Mouse (Mus musculus): Measurements from ENCODE around the gene Trpm3. TPM values are rescaled to one million over a fixed set of nuclear protein-coding genes. Genes with fewer than 3 reads are reported as not detected.

Trpm3 gene
- polyA plus RNA-seq, 1 experiment from 2014 or later = 15.5 TPM

DNA sequence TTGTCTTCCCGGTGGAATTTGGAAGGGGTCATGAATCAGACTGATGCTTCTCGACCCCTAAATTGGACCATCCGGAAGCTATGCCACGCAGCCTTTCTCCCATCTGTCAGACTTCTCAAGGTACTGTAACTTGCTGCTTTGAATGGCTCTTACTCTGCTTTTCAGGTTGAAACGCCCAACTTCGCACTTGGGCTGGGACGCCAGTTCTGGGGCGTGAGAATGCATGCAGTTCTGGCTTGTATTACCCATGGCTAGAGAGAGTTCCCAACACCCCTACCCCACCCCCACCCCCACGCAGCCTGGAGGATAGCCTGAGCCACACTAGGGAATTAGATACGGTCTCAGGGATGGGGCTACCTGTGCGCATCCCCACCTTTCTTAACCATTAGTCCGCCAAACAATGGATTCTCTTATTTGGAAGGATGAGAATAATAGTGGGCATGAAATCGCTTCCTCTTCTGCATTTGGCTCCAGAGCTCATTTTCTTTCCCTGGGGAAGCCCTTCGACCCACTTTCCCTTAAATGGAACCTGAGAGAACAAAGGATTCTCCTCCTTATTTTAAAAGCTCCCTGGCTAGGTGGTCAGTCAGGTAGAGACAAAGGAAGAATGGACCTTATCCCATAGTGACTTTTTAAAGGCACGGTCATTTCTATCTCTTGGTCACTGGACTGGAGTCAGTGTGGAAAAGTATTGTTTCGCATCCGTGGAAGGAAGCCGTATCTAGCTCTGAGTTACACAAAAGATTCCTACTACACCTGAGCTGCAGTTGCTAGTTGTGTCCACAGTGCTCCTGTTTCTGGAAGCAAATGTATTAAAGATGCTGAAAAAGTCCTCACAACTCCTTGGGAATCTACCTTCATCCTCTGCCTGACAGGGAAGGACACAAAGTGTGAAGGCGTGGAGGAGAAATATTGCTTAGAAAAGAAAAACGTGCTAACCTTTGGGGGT is 309.8 kb downstream of the Trpm3 start:
- peak; percentile 86 for ATAC-seq
- Histone ChIP-seq H3K4me3 (replicated peaks) (peak overlapping the region; percentile 49), H3K27ac (0 out of 2 replicates have a peak overlapping the region, but pooled peaks have one; percentile 15), H3K4me2 (replicated peaks) (peak overlapping the region; percentile 80), H3K4me1 (replicated peaks) (peaks cover 25% of the 10 kb centered on the region), H3K9ac (replicated peaks) (peak overlapping the region; percentile 59), H3K27me3 (no peaks in the 10 kb centered on the region), H3K36me3 (no peaks in the 10 kb centered on the region), H3K9me3 (no peaks in the 10 kb centered on the region)
- WGBS = 25% methylated on average over 20 of the region's 20 CpGs

DNA sequence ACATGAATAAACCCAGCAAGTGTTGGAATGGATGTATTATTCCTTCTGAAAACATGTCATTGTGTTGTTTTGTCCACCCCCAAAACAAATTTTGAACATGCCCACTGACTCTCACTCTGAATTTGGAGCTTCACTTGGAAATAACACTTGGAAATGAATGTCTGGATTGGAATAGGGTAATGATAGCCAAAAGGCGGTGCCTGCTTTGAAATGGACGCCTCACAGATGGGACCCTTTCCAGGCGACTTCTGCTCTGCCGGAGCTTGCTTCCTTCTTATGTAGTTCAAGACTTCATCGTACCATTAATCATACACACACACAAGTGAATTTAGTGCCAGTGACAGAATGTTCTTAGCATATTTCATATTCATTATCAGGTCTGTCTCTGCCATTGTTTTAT is 312.4 kb downstream of the Trpm3 start:
- 93% methylated on average over 5 of the region's 5 CpGs for WGBS

DNA sequence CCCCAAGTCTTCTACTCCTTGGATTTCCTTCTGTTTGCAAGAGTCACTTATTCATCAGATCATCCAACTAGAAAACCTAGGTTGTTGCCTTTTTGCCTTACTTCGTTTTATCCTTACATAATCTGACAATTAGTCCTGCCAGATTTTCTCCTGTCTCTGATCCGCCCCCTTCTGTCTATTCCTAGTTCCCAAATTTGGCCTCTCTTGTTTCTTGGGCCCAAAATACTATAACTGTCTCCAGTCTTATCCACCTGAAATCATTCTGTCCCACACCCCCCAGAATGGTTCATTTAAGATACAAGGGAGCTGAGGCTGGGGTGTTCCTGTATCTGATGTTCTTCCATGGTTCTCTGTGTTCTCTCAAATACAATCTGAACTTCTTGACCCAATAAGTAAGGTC is 318.1 kb downstream of the Trpm3 start:
- no peak overlapping the region for H3K4me2 ChIP-seq (replicated peaks)
- 79% methylated on average over 2 of the region's 2 CpGs for WGBS
- H3K9ac ChIP-seq (replicated peaks) = no peak overlapping the region
- ATAC-seq = no peak
- H3K27ac ChIP-seq = no peak overlapping the region
- H3K9me3 ChIP-seq = no peaks in the 10 kb centered on the region
- H3K4me3 ChIP-seq (replicated peaks) = no peak overlapping the region
- H3K36me3 ChIP-seq = no peaks in the 10 kb centered on the region
- no peaks in the 10 kb centered on the region for H3K4me1 ChIP-seq (replicated peaks)
- H3K27me3 ChIP-seq = no peaks in the 10 kb centered on the region

More for the DNA sequence above, 312.4 kb downstream of the Trpm3 start:
- H3K27ac ChIP-seq = no peak overlapping the region
- H3K9me3 ChIP-seq = no peaks in the 10 kb centered on the region
- H3K36me3 ChIP-seq = no peaks in the 10 kb centered on the region
- no peak for ATAC-seq
- H3K4me2 ChIP-seq (replicated peaks) = no peak overlapping the region
- H3K27me3 ChIP-seq = no peaks in the 10 kb centered on the region
- H3K4me3 ChIP-seq (replicated peaks) = no peak overlapping the region
- no peak overlapping the region for H3K9ac ChIP-seq (replicated peaks)
- H3K4me1 ChIP-seq (replicated peaks) = peaks cover 25% of the 10 kb centered on the region

DNA sequence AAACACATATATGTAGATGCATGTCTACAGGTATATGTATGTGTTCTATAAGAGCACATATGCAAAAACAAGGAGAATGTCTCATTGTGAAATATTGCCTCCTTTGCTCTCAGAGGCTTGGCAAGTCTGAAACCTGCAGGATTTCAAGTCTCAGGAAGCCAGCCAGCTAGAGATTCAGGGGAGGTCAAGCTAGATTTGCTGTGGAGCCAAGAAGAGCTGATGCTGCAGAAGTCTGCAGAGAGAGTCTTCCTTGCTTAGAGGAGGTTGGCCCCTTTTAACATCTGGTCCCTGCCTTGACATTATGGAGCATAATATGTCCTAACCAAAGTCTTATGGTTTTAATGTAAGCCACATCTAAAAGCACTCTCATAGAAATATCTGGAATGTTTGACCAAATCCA is 323.2 kb downstream of the Trpm3 start:
- Histone ChIP-seq H3K9ac (replicated peaks) (no peak overlapping the region), H3K4me2 (replicated peaks) (no peak overlapping the region), H3K4me1 (replicated peaks) (no peaks in the 10 kb centered on the region), H3K9me3 (no peaks in the 10 kb centered on the region), H3K4me3 (replicated peaks) (no peak overlapping the region), H3K27me3 (no peaks in the 10 kb centered on the region), H3K27ac (no peak overlapping the region), H3K36me3 (no peaks in the 10 kb centered on the region)
- no peak for ATAC-seq

DNA sequence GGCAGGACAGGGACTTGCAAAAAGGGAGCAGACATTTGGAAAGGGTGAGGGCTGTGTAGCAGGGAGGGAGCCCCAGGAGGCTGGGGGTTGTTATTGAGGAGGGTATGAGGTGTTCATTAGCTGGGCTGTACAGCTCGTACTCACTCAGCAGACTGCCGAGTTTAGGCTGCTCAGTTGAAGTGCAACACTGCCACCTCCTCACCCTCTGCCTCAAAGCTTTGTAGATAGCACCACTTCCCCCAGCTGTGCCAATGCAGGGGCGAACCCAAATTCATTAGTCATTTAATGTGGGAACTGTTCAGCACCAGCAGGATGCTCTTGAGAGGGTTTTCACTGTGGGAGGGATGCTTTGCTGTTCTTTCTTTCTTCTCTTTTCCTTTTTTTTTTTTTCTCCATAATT is 324.7 kb downstream of the Trpm3 start:
- no peak for ATAC-seq
- Histone ChIP-seq H3K4me1 (replicated peaks) (no peaks in the 10 kb centered on the region), H3K36me3 (no peaks in the 10 kb centered on the region), H3K4me2 (replicated peaks) (no peak overlapping the region), H3K9me3 (no peaks in the 10 kb centered on the region), H3K9ac (replicated peaks) (no peak overlapping the region), H3K4me3 (replicated peaks) (no peak overlapping the region), H3K27ac (no peak overlapping the region), H3K27me3 (no peaks in the 10 kb centered on the region)
- WGBS = 65% methylated on average over 3 of the region's 3 CpGs

DNA sequence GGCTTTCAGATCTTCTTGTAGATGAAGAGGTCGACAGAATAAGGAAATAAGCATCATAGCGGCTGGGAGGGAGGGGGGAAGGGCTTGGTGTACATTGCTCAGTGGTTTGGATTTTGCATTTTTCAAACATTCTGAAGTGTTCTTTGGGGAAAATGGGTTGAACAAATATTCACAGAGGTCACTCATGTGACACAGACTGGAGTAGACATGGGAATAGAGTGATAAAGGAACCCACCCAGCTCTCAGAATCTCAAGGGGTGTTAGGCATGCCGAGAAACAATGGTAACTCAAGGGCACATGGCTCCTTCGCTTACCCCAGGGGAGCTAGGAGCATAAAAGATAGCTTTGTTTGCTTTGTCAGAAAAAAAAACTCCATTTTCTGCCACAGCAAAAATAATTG is 330.8 kb downstream of the Trpm3 start:
- 69% methylated on average over 4 of the region's 4 CpGs for WGBS
- Histone ChIP-seq H3K4me2 (replicated peaks) (no peak overlapping the region), H3K27me3 (no peaks in the 10 kb centered on the region), H3K4me1 (replicated peaks) (0 out of 2 replicates have a peak, but pooled peaks cover 2% of the 10 kb centered on the region), H3K36me3 (no peaks in the 10 kb centered on the region), H3K9ac (replicated peaks) (no peak overlapping the region), H3K9me3 (no peaks in the 10 kb centered on the region), H3K4me3 (replicated peaks) (no peak overlapping the region), H3K27ac (no peak overlapping the region)
- ATAC-seq = no peak

DNA sequence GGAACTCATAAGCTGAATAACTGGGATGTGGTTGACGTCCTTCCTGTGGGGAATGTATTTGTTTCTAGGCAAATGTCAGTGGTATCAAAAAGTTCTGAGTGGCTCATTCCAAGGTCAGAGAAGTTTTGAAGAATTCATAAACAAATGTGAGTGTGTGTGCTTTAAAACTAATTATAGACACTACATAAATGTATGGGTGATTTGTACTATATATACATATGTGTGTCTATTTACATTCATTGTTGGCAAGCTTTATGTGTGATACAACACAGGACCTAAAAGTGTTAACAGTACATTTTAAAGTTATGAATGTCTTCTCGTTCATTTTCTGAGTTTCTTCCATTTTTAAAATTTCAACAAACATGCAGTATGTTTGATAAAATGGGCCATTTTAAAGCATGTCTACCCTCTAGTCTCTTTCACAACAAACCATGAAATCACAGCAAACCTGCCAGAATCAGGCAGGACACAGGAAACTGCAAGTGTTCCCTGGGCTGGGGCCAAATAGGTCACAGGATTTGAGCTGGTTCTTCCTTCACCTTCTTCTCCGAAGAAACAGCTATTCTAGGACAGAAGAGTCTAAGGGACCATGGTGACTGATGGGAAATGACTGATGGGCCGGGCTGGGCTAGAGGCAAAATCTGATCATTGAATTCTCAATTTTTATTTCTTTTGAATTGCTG is 334.3 kb downstream of the Trpm3 start:
- no peaks in the 10 kb centered on the region for H3K27me3 ChIP-seq
- WGBS = 92% methylated on average over 4 of the region's 4 CpGs

DNA sequence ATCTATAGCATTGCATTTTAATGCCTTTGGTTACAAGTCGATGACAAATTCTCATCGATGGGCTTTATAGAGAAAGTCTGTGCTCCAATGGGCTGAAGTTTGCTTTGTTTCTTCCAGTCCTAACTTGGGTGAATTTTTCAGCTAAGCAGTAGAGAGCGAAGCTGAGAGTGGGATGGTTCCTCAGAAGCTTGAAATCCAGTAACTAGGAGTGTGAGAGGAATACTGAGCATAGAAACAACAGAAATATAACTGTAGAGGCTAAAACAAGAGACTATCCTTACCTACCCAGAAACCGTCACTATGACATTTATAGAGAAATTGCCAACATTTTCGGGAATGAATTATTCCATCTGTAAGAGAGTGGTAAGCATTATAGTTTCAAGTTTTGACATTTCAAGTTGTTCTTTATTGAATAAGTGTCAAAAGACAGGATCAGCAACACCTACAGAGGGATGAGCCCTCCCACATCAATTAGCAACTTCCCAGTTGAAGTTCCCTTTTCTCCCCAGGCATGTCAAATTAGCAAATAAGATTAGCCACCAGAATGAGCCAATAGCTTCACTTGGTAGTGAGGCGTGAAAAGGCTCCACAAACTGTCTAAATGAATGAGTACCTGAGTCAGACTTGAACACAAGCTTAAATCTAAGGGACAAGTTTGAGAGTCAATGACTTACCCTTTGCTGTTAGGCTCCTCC is 339.6 kb downstream of the Trpm3 start:
- Histone ChIP-seq H3K9ac (replicated peaks) (no peak overlapping the region), H3K4me1 (replicated peaks) (no peaks in the 10 kb centered on the region), H3K27ac (no peak overlapping the region), H3K4me3 (replicated peaks) (no peak overlapping the region), H3K4me2 (replicated peaks) (no peak overlapping the region), H3K36me3 (no peaks in the 10 kb centered on the region), H3K27me3 (no peaks in the 10 kb centered on the region), H3K9me3 (no peaks in the 10 kb centered on the region)
- ATAC-seq = no peak
- 89% methylated on average over 6 of the region's 6 CpGs for WGBS

More for the DNA sequence above, 334.3 kb downstream of the Trpm3 start:
- no peak for ATAC-seq
- H3K36me3 ChIP-seq = no peaks in the 10 kb centered on the region
- H3K4me2 ChIP-seq (replicated peaks) = no peak overlapping the region
- H3K9me3 ChIP-seq = no peaks in the 10 kb centered on the region
- H3K27ac ChIP-seq = no peak overlapping the region
- no peak overlapping the region for H3K4me3 ChIP-seq (replicated peaks)
- H3K4me1 ChIP-seq (replicated peaks) = 0 out of 2 replicates have a peak, but pooled peaks cover 2% of the 10 kb centered on the region
- no peak overlapping the region for H3K9ac ChIP-seq (replicated peaks)

DNA sequence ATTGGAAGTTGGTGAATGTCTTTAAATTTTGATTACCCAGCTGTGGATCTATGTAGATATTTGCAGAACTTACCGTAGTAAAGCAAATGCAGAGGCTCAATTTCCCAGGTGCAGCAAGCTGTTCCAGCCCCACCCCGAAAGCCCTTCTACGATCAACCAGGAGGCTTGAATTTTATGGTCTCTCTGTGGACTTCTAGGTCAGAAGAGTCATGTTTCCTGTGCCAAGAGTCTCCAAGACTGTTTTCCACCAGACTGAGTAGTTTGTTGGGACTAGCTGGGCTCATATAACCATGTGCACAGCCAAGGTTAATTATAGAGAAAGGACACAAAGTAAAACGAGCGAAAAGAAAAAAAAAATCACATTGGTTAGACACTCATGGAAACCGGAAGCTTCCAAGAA is 364.6 kb downstream of the Trpm3 start:
- H3K4me3 ChIP-seq (replicated peaks) = no peak overlapping the region
- H3K9ac ChIP-seq (replicated peaks) = no peak overlapping the region
- no peaks in the 10 kb centered on the region for H3K36me3 ChIP-seq
- 90% methylated on average over 6 of the region's 6 CpGs for WGBS
- ATAC-seq = no peak
- no peak overlapping the region for H3K27ac ChIP-seq
- H3K4me1 ChIP-seq (replicated peaks) = no peaks in the 10 kb centered on the region
- H3K4me2 ChIP-seq (replicated peaks) = no peak overlapping the region
- no peaks in the 10 kb centered on the region for H3K9me3 ChIP-seq
- H3K27me3 ChIP-seq = no peaks in the 10 kb centered on the region

DNA sequence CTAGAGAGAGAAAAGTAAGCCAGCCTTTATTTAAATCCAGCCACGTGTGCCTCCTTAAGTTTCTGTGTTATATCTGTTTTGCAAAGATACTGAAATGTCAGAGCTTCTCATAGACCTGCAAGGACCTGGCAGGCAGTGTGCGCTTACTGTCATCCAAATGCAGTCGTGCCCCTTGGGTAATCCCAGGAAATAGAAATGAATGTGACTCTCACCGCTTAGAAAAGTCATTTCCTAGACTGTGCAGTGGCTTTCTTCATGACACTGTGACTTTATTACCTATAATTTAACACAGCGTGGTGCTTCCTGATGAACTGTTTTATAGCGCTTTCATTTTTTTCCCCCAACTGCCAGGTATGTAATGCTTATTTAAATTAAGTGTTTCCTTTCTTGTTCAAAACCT is 379.7 kb downstream of the Trpm3 start:
- Histone ChIP-seq H3K27ac (no peak overlapping the region), H3K9me3 (no peaks in the 10 kb centered on the region), H3K27me3 (no peaks in the 10 kb centered on the region), H3K4me2 (replicated peaks) (no peak overlapping the region), H3K36me3 (no peaks in the 10 kb centered on the region), H3K9ac (replicated peaks) (no peak overlapping the region), H3K4me3 (replicated peaks) (no peak overlapping the region), H3K4me1 (replicated peaks) (no peaks in the 10 kb centered on the region)
- no peak for ATAC-seq
- 75% methylated on average over 6 of the region's 6 CpGs for WGBS

DNA sequence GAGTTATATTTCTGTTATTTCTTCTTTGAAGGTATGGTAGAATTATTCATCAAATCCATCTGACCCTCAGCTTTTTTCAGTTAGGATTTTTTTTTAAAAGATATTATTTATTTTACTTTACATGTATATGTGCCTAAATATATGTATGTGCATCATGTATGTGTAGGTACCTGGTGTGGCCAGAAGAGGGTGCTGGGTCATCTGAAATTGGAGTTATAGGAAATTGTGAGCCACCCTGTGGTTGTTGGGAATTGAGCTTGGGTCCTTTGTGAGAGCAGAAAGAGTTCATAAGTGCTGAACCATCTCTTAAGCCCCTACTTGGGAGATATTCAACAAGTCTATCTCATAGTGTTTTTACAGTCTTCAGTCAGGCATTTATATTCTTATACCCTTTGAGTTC is 389.1 kb downstream of the Trpm3 start:
- Histone ChIP-seq H3K27ac (no peak overlapping the region), H3K4me2 (replicated peaks) (no peak overlapping the region), H3K9me3 (no peaks in the 10 kb centered on the region), H3K36me3 (no peaks in the 10 kb centered on the region), H3K4me3 (replicated peaks) (no peak overlapping the region), H3K4me1 (replicated peaks) (no peaks in the 10 kb centered on the region), H3K27me3 (no peaks in the 10 kb centered on the region), H3K9ac (replicated peaks) (no peak overlapping the region)
- ATAC-seq = no peak

Data from midbrain, embryonic 13.5 days (tissue).